Mouse (Mus musculus) hindlimb bud, embryonic 11.5 days (tissue): ENCODE results near the gene Csnka2ip.

Source experiments
- DNase-seq: peaks from one replicate; pipeline ENCODE4 v3.0.0-alpha.2; 2012; ENCODE audit warnings: low read depth, low spot score; ENCODE audit errors: extremely low spot score

Csnka2ip gene

GRCm38 (mm10) chr16:64602308-64602707, at the start of gene Csnka2ip:
Gene Csnka2ip, minus strand, starts transcription at chr16:64602408.
- DNase-seq = no peak

GRCm38 (mm10) chr16:64649594-64650290, 47.5 kb upstream of the Csnka2ip start:
- DNase-seq = no peak

GRCm38 (mm10) chr16:64647771-64648170, 45.6 kb upstream of the Csnka2ip start:
- no peak for DNase-seq

- no peak for DNase-seq
Observed at GRCm38 (mm10) chr16:64635110-64635509, 32.9 kb upstream of the Csnka2ip start.

- no peak for DNase-seq
Observed at GRCm38 (mm10) chr16:64620116-64620515, 17.9 kb upstream of the Csnka2ip start.

GRCm38 (mm10) chr16:64614648-64615047, 12.4 kb upstream of the Csnka2ip start:
- no peak for DNase-seq

- no peak for DNase-seq
Observed at GRCm38 (mm10) chr16:64607793-64608192, 5.6 kb upstream of the Csnka2ip start.

- no peak for DNase-seq
Observed at GRCm38 (mm10) chr16:64586825-64587224, 15.4 kb downstream of the Csnka2ip start.

- no peak for DNase-seq
Observed at GRCm38 (mm10) chr16:64586262-64586619, 16.0 kb downstream of the Csnka2ip start.

- DNase-seq = no peak
Observed at GRCm38 (mm10) chr16:64585599-64586261, 16.5 kb downstream of the Csnka2ip start.

GRCm38 (mm10) chr16:64584591-64584990, 17.6 kb downstream of the Csnka2ip start:
- DNase-seq = no peak

- no peak for DNase-seq
Observed at GRCm38 (mm10) chr16:64583406-64583805, 18.8 kb downstream of the Csnka2ip start.

GRCm38 (mm10) chr16:64569496-64569895, 32.7 kb downstream of the Csnka2ip start:
- no peak for DNase-seq

GRCm38 (mm10) chr16:64563081-64563480, 39.1 kb downstream of the Csnka2ip start:
- DNase-seq = no peak

- no peak for DNase-seq
Observed at GRCm38 (mm10) chr16:64558518-64558917, 43.7 kb downstream of the Csnka2ip start.

GRCm38 (mm10) chr16:64526883-64527282, 75.3 kb downstream of the Csnka2ip start:
- DNase-seq = no peak

- no peak for DNase-seq
Observed at GRCm38 (mm10) chr16:64524051-64524645, 78.1 kb downstream of the Csnka2ip start.

GRCm38 (mm10) chr16:64513423-64513822, 88.8 kb downstream of the Csnka2ip start:
- no peak for DNase-seq
